ENCODE assay signal across 8 mouse cellular contexts in the genomic region with DNA sequence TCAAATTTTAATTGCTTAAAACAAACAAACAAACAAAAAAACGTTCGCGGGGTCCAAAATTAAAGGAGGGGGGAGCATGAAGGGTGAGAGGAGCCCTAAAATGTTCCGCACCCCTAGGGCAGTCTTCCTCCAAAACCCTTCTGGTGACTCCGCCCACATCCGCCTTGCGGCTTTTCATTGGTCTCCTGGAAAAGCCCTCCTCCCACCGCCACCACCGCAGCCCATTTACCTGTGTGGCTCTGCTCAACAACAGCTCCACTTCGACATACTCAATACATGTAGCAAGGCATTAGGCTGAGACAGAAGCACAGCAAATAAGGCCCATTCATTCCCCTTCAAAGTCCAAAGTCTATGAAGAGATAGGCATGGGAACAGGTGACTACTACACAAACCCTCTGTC. TPM values are rescaled to one million over a fixed set of nuclear protein-coding genes. Genes with fewer than 3 reads are reported as not detected.
DNase-seq lines count a peak whose midpoint lies in the region; ATAC-seq and TF ChIP-seq lines count a peak whose summit lies in the region.

No protein-coding gene starts in this region.

- peaks cover 7% of the 10 kb centered on the region for H3K4me1 ChIP-seq in heart, embryonic 13.5 days
- H3K4me1 ChIP-seq in liver, embryonic 14.5 days (replicated peaks; ENCODE audit: control insufficient read depth in 2 of 2, insufficient read depth in 2 of 2, low read length in 1 of 2) = no peaks in the 10 kb centered on the region
- H3K4me1 ChIP-seq in forebrain, embryonic 14.5 days (ENCODE audit: control insufficient read depth, insufficient read depth, low read length) = no peaks in the 10 kb centered on the region

- TF ChIP-seq EP300 in liver, embryonic 14.5 days (IDR thresholded peaks at IDR 0.05; ENCODE audit: low read depth) = no peak

- no peaks in the 10 kb centered on the region for H3K36me3 ChIP-seq in heart, embryonic 13.5 days
- no peaks in the 10 kb centered on the region for H3K36me3 ChIP-seq in liver, embryonic 14.5 days (replicated peaks; ENCODE audit: control insufficient read depth, insufficient read depth, low read depth)
- H3K36me3 ChIP-seq in forebrain, embryonic 14.5 days (ENCODE audit: control insufficient read depth, insufficient read depth, low read length) = no peaks in the 10 kb centered on the region

- WGBS in heart, embryonic 13.5 days = 19% methylated on average over 10 of the region's 10 CpGs
- WGBS in liver, embryonic 14.5 days (ENCODE audit: insufficient replicate concordance) = 11% methylated on average over 10 of the region's 10 CpGs
- WGBS in forebrain, embryonic 14.5 days = 19% methylated on average over 10 of the region's 10 CpGs

- intact Hi-C loops in heart, postnatal 14 days (cut with DNase I) = no loop called here

- H3K9me3 ChIP-seq in heart, embryonic 13.5 days = no peaks in the 10 kb centered on the region
- H3K9me3 ChIP-seq in liver, embryonic 14.5 days (ENCODE audit: control insufficient read depth, low read length) = no peaks in the 10 kb centered on the region
- H3K9me3 ChIP-seq in forebrain, embryonic 14.5 days (replicated peaks; ENCODE audit: control insufficient read depth, low read length) = no peaks in the 10 kb centered on the region

- no peak for ATAC-seq in heart, embryonic 13.5 days (ENCODE audit: extremely low read depth, insufficient number of reproducible peaks, low FRiP score, low TSS enrichment)
- ATAC-seq in activated CD4-positive, CD25-positive, alpha-beta regulatory T cell, adult 4 months = peak; percentile 78
- ATAC-seq in liver, embryonic 14.5 days (ENCODE audit: insufficient read depth) = no peak
- no peak for ATAC-seq in forebrain, embryonic 14.5 days

- no peak overlapping the region for H3K27ac ChIP-seq in heart, embryonic 13.5 days (replicated peaks)
- no peak overlapping the region for H3K27ac ChIP-seq in liver, embryonic 14.5 days
- H3K27ac ChIP-seq in forebrain, embryonic 14.5 days (ENCODE audit: low read depth, low read length) = no peak overlapping the region

- H3K4me2 ChIP-seq in heart, embryonic 13.5 days = peak overlapping the region; percentile 46
- H3K4me2 ChIP-seq in liver, embryonic 14.5 days (ENCODE audit: low read depth) = peak overlapping the region; percentile 18
- H3K4me2 ChIP-seq in forebrain, embryonic 14.5 days (ENCODE audit: low read length) = no peak overlapping the region

- no peak for DNase-seq in heart, postnatal 14 days
- DNase-seq in liver, embryonic 14.5 days (ENCODE audit: low read depth in 3 of 3, low spot score in 3 of 3) = no peak
- DNase-seq in spleen, postnatal 4 days (ENCODE audit: low spot score in 2 of 2) = peak; percentile 34 to 66
- DNase-seq in ovary, postnatal 10 days (ENCODE audit: low spot score) = no peak
- no peak for DNase-seq in forebrain, embryonic 14.5 days (ENCODE audit: low spot score)
- no peak for DNase-seq in layer of hippocampus, adult 9-10 months (ENCODE audit: low spot score)

- H3K4me3 ChIP-seq in heart, embryonic 13.5 days = no peak overlapping the region
- no peak overlapping the region for H3K4me3 ChIP-seq in liver, embryonic 14.5 days (ENCODE audit: insufficient read depth in 1 of 2, low read depth in 2 of 2, low read length in 2 of 2)
- no peak overlapping the region for H3K4me3 ChIP-seq in forebrain, embryonic 14.5 days (ENCODE audit: low read depth, low read length)

- no peak for TF ChIP-seq CTCF in liver, embryonic 14.5 days (IDR thresholded peaks at IDR 0.05; ENCODE audit: low read depth)

- H3K27me3 ChIP-seq in heart, embryonic 13.5 days (replicated peaks) = peaks cover 12% of the 10 kb centered on the region; the same call in 1 of the 2 replicates
- H3K27me3 ChIP-seq in liver, embryonic 14.5 days (ENCODE audit: control insufficient read depth, insufficient read depth, low read length) = no peaks in the 10 kb centered on the region
- no peaks in the 10 kb centered on the region for H3K27me3 ChIP-seq in forebrain, embryonic 14.5 days (replicated peaks; ENCODE audit: control insufficient read depth, insufficient read depth, low read length)

- H3K9ac ChIP-seq in heart, embryonic 13.5 days = no peak overlapping the region
- no peak overlapping the region for H3K9ac ChIP-seq in liver, embryonic 14.5 days (replicated peaks)
- H3K9ac ChIP-seq in forebrain, embryonic 14.5 days (ENCODE audit: low read length) = no peak overlapping the region

RNA-seq across cellular contexts. Expression of a gene that starts 14.7 kb away (rescaled TPM):
- 0.16 and 0.34 TPM in 2 replicates for polyA plus RNA-seq in heart, embryonic 13.5 days (2015; fragmentation: Nextera tagmentation; extraction: Ambion mirVana)
- not detected for total RNA-seq in heart, postnatal 14 days (2021)
- not detected for polyA plus RNA-seq in activated CD4-positive, CD25-positive, alpha-beta regulatory T cell, adult 4 months (2017; shearing (Covaris generic))
- polyA plus RNA-seq in liver, embryonic 14.5 days (2012; rRNA removed) = 0.10 and 0.75 TPM in 2 replicates
- 0.22 and 0.25 TPM in 2 replicates for polyA plus RNA-seq in liver, embryonic 14.5 days (2014; fragmentation: Nextera tagmentation; extraction: Ambion mirVana)
- polyA plus RNA-seq in forebrain, embryonic 14.5 days (2014; fragmentation: Nextera tagmentation; extraction: Ambion mirVana) = 0.80 and 0.96 TPM in 2 replicates

Comparison
In these comparisons a context has a peak if more than half of its experiments do, and no peak if none do; other contexts are left out.
1. DNase-seq: peak in spleen, postnatal 4 days (2 of 2); none in heart, postnatal 14 days (0 of 2), liver, embryonic 14.5 days (0 of 3), ovary, postnatal 10 days (single experiment), forebrain, embryonic 14.5 days (single experiment) and layer of hippocampus, adult 9-10 months (single experiment).